ENCODE assay signal across 15 mouse cellular contexts in genomic region chr6:142941078-142941477, GRCm38 (mm10). TPM values are rescaled to one million over a fixed set of nuclear protein-coding genes. Genes with fewer than 3 reads are reported as not detected.
DNase-seq lines count a peak whose midpoint lies in the region; ATAC-seq lines count a peak whose summit lies in the region.
"Had no signal": no experiment of that assay in that cellular context is flagged by ENCODE, and none has a peak within 500 bp of the region (broad histone marks: within the 10 kb centered on the region; RNA-seq: fewer than 3 reads in every experiment).

No protein-coding gene starts in this region.

- no peaks in the 10 kb centered on the region for H3K9me3 ChIP-seq in hindbrain, embryonic 13.5 days
- H3K9me3 ChIP-seq: embryonic facial prominence, embryonic 15.5 days; intestine, embryonic 15.5 days; megakaryocyte, embryonic 14.5 days had no signal

- peak; percentile 76 for DNase-seq in layer of hippocampus, adult 11-12 months (ENCODE audit: low spot score)
- no peak for DNase-seq in layer of hippocampus, adult 9-10 months (ENCODE audit: low spot score)
- DNase-seq in left cerebral cortex, postnatal 14 days (ENCODE audit: low spot score in 2 of 2): peak; percentile 43 to 48
- peak; percentile 74 to 75 for DNase-seq in right cerebral cortex, postnatal 10 days (ENCODE audit: low spot score in 2 of 2)
- DNase-seq in urinary bladder, adult 2 months (ENCODE audit: low spot score): no peak
- no peak for DNase-seq in lung, postnatal 36 days
- DNase-seq in c-Kit-positive CD71-positive TER-119-positive erythroid progenitor cells, embryonic 14.5 days (ENCODE audit: low spot score): no peak
- DNase-seq: adrenal gland, postnatal 36 days; gastrocnemius, postnatal 14 days; thymus, postnatal 4 days had no signal

- H3K4me3 ChIP-seq in hindbrain, embryonic 13.5 days: no peak overlapping the region
- H3K4me3 ChIP-seq: embryonic facial prominence, embryonic 15.5 days; intestine, embryonic 15.5 days; megakaryocyte, embryonic 14.5 days had no signal

- intact Hi-C loops in left cerebral cortex, postnatal 14 days (cut with DNase I): no loop called here

- no peak for ATAC-seq in hindbrain, embryonic 13.5 days (ENCODE audit: low FRiP score)
- ATAC-seq: intestine, embryonic 15.5 days had no signal

- H3K27me3 ChIP-seq in hindbrain, embryonic 13.5 days: no peaks in the 10 kb centered on the region
- H3K27me3 ChIP-seq: embryonic facial prominence, embryonic 15.5 days; intestine, embryonic 15.5 days had no signal

- 46% methylated on average over 8 of the region's 8 CpGs for WGBS in hindbrain, embryonic 13.5 days

- H3K36me3 ChIP-seq in hindbrain, embryonic 13.5 days: peaks cover 9% of the 10 kb centered on the region
- H3K36me3 ChIP-seq: embryonic facial prominence, embryonic 15.5 days; intestine, embryonic 15.5 days had no signal

- no peak overlapping the region for H3K4me2 ChIP-seq in hindbrain, embryonic 13.5 days
- H3K4me2 ChIP-seq: embryonic facial prominence, embryonic 15.5 days; intestine, embryonic 15.5 days had no signal

- no peak overlapping the region for H3K9ac ChIP-seq in hindbrain, embryonic 13.5 days
- H3K9ac ChIP-seq: embryonic facial prominence, embryonic 15.5 days; intestine, embryonic 15.5 days; liver, embryonic 14.5 days had no signal

- peak overlapping the region; percentile 9 for H3K27ac ChIP-seq in hindbrain, embryonic 13.5 days
- H3K27ac ChIP-seq: embryonic facial prominence, embryonic 15.5 days; intestine, embryonic 15.5 days; liver, embryonic 14.5 days had no signal

- H3K4me1 ChIP-seq in hindbrain, embryonic 13.5 days (replicated peaks): peaks cover 37% of the 10 kb centered on the region
- H3K4me1 ChIP-seq: embryonic facial prominence, embryonic 15.5 days; intestine, embryonic 15.5 days had no signal

RNA-seq across cellular contexts. Expression of gene St8sia1, which starts 23.2 kb away (rescaled TPM):
- polyA plus RNA-seq in hindbrain, embryonic 13.5 days (2015; fragmentation: Nextera tagmentation; extraction: Ambion mirVana): 7.6 and 7.7 TPM in 2 replicates
- 10 to 100 TPM; 22.1 to 24.0 TPM for total RNA-seq in left cerebral cortex, postnatal 14 days (2021)
- 0.07 and 0.12 TPM in 2 replicates for polyA plus RNA-seq in urinary bladder, adult 2 months (2012; rRNA removed)

Comparison
In these comparisons a context has a peak if more than half of its experiments do, and no peak if none do; other contexts are left out.
1. DNase-seq: peak in layer of hippocampus, adult 11-12 months (single experiment), left cerebral cortex, postnatal 14 days (2 of 2) and right cerebral cortex, postnatal 10 days (2 of 2); none in layer of hippocampus, adult 9-10 months (single experiment), urinary bladder, adult 2 months (single experiment), lung, postnatal 36 days (single experiment) and c-Kit-positive CD71-positive TER-119-positive erythroid progenitor cells, embryonic 14.5 days (single experiment).